Mouse (Mus musculus) ES-E14 (cell line): ENCODE results near the gene Mdm1. TPM values are rescaled to one million over a fixed set of nuclear protein-coding genes. Genes with fewer than 3 reads are reported as not detected.

Experiments used
- DNase-seq: peaks from one replicate; pipeline ENCODE4 v3.0.0-alpha.2; 2013; ENCODE audit warnings: low read depth, low spot score
- H3K27ac ChIP-seq: 2 replicates; pipeline ENCODE4 v1.5.1; 2012; ENCODE audit warnings: low read depth, mild to moderate bottlenecking, low read length, moderate library complexity, mixed read lengths; ENCODE audit not compliant: poor library complexity, insufficient read depth, severe bottlenecking
- H3K36me3 ChIP-seq: 2 replicates; pipeline ENCODE4 v1.6.1; 2012; ENCODE audit warnings: mild to moderate bottlenecking, low read length, moderate library complexity, mixed read lengths; ENCODE audit not compliant: control insufficient read depth, poor library complexity, insufficient read depth, severe bottlenecking
- H3K4me1 ChIP-seq, 2 experiments: fragments of 150-350 bp in 1 of 2; sonication (generic) in 1 of 2; 2 replicates each; pipeline ENCODE4 v1.6.1; 2012; ENCODE audit warnings: low read length in 2 of 2, mild to moderate bottlenecking in 1 of 2, mixed read lengths in 1 of 2; ENCODE audit not compliant: control insufficient read depth in 2 of 2, insufficient read depth in 2 of 2, poor library complexity in 1 of 2
- H3K4me3 ChIP-seq, 2 experiments: fragments of 150-350 bp in 1 of 2; sonication (generic) in 1 of 2; 2 replicates each; pipeline ENCODE4 v1.5.1; 2012; ENCODE audit warnings: low read length in 2 of 2, low read depth in 1 of 2, mild to moderate bottlenecking in 1 of 2, mixed read lengths in 1 of 2; ENCODE audit not compliant: insufficient read depth in 1 of 2, poor library complexity in 1 of 2, severe bottlenecking in 1 of 2
- H3K9ac ChIP-seq: 2 replicates; pipeline ENCODE4 v1.6.1; 2012; ENCODE audit warnings: low read depth, mild to moderate bottlenecking, low read length, mixed read lengths; ENCODE audit not compliant: poor library complexity, insufficient read depth, severe bottlenecking
- H3K9me3 ChIP-seq: fragments of 150-350 bp; sonication (generic); 2 replicates; pipeline ENCODE4 v1.6.1; 2012; ENCODE audit warnings: low read depth, mild to moderate bottlenecking, low read length; ENCODE audit not compliant: control insufficient read depth, insufficient read depth
- CHD2 ChIP-seq: IDR thresholded peaks from 2 replicates; pipeline ENCODE4 v1.6.1; 2014; ENCODE audit warnings: mild to moderate bottlenecking, low read depth, low read length, inconsistent platforms
- HCFC1 ChIP-seq: IDR thresholded peaks from 2 replicates; pipeline ENCODE4 v1.6.1; 2012; ENCODE audit warnings: low read length, inconsistent platforms, borderline replicate concordance; ENCODE audit not compliant: insufficient read depth
- MAFK ChIP-seq: IDR thresholded peaks from 2 replicates; pipeline ENCODE4 v1.6.1; 2014; ENCODE audit warnings: mild to moderate bottlenecking, low read depth, low read length, inconsistent platforms; ENCODE audit not compliant: insufficient read depth
- ZC3H11A ChIP-seq: IDR thresholded peaks from 2 replicates; pipeline ENCODE4 v1.6.1; 2012; ENCODE audit warnings: low read depth, mild to moderate bottlenecking, inconsistent platforms, low read length, borderline replicate concordance
- ZNF384 ChIP-seq: IDR thresholded peaks from 2 replicates; pipeline ENCODE4 v1.6.1; 2012; ENCODE audit warnings: low read depth, low read length, inconsistent platforms
- in situ Hi-C, 2 experiments: fragments of 600-800 bp; cut with MboI; formaldehyde crosslinking; loops; one replicate each; pipeline ENCODE4 v1.15.1; 2025; ENCODE audit warnings: low sequenced_read_pairs in 2 of 2, inconsistent platforms in 1 of 2; ENCODE audit not compliant: unreplicated experiment in 2 of 2
- total RNA-seq: library from RNA; depleted of rRNA; stranded (reverse); fragments of 300-350 nt; gene quantifications from 2 replicates; pipeline ENCODE4 v1.2.3, GENCODE M21; 2012

Mdm1 gene
- total RNA-seq, 1 experiment, result 15.5 TPM

DNA sequence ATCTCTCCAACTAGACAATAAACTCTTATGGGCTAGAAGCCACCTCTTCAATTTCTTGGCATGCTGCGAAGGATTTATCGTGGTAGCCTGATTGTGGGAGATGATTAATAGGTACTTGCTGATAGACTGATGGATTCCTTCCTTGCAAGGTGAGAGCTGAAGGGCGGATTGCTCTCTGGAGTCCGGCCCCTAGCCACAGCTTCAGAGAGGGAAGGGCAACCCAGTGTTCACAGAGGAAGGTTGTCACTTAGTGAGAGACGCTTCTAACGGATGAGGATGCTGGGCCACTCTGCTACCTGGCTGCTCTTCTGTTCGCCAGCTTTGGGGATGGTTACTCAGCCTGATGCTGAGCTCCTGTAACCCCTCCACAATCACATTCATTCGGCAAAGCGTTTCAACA, 34.6 kb upstream of the Mdm1 start:
- in situ Hi-C loops, result no loop called here
- TF ChIP-seq CHD2 (no peak), MAFK (no peak), ZC3H11A (no peak), ZNF384 (no peak), HCFC1 (no peak)
- DNase-seq, result no peak

DNA sequence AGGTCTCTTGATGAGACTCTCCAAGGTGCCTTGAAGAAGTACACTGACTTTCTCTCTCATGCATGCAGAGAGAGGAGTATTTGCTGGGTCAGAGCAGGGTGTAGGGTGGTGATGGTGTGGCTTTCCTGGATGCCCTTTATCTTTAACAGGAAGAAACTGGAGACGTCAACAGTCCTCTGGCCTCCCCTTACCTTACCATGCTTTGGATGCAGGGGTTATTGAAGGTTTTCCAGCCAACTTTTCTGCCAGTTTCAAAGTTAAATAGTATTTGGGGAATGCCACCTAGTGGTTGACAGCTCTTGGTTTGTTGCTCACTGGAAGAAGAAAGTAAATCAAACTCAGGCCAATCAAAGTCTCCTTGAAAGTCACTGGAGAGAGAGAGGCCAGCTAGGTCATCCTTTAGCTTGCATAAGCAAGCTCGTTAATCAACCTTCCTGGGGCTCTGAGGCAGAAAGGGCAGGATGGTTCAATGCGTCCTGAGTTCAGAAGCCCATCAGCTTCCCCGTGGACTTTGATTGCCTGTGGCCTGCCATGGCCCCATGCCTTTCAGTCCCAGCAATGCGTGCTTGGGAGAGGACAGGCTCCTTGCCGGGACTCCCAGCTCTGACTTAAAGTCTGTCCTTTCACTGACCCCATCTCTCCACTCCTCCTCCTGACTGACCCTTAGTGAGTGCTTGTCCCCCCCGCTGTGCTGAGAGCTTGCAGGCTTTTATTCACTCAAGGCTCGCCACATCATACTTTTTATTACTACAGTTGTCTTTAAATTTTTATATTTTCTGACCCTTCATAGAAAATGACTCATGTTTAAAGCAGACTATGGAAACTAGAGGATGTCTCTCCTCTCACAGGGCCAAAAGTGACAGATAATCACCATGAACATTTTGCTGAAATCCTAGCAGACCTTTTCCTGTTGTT, 31.3 kb upstream of the Mdm1 start:
- Histone ChIP-seq H3K9me3 (no peaks in the 10 kb centered on the region), H3K27ac (no peak overlapping the region), H3K9ac (no peak overlapping the region), H3K4me3 (no peak overlapping the region), H3K4me1 (peaks cover 2 to 4% of the 10 kb centered on the region in 2 experiments; a peak in 2 of 4 replicates), H3K36me3 (no peaks in the 10 kb centered on the region)
- in situ Hi-C loops, result no loop called here
- TF ChIP-seq MAFK (no peak), ZC3H11A (no peak), CHD2 (no peak), HCFC1 (no peak), ZNF384 (no peak)
- no peak for DNase-seq

More for the DNA sequence above, 34.6 kb upstream of the Mdm1 start:
- Histone ChIP-seq H3K4me1 (peaks cover 2% of the 10 kb centered on the region in 2 experiments; a peak in 2 of 4 replicates), H3K9me3 (no peaks in the 10 kb centered on the region), H3K9ac (no peak overlapping the region), H3K27ac (no peak overlapping the region), H3K36me3 (no peaks in the 10 kb centered on the region), H3K4me3 (no peak overlapping the region)

DNA sequence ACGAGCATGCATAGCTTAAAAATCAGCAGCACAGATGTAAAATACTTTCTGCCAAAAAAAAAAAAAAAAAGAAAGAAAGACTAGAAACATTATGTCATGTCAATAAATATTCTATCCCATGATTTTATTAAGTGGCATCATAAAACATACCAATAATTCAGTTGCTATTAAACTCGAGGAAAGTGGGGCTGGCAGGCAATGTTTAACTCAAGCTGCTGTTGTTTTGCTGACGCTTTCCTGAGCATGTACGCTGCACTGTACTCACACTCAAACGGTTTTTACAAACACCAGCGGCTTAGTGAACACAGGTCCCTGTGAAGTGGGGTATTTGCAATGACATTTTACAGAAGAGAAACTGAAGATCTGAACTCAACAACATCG, 30.7 kb upstream of the Mdm1 start:
- Histone ChIP-seq H3K4me3 (no peak overlapping the region), H3K36me3 (no peaks in the 10 kb centered on the region), H3K27ac (no peak overlapping the region), H3K9me3 (no peaks in the 10 kb centered on the region), H3K4me1 (peaks cover 2 to 4% of the 10 kb centered on the region in 2 experiments; a peak in 2 of 4 replicates), H3K9ac (no peak overlapping the region)
- DNase-seq, result no peak
- in situ Hi-C loops, result no loop called here
- TF ChIP-seq HCFC1, result no peak
- TF ChIP-seq ZC3H11A, result no peak
- no peak for TF ChIP-seq ZNF384
- no peak for TF ChIP-seq CHD2
- TF ChIP-seq MAFK, result no peak

- H3K4me3 ChIP-seq, result no peak overlapping the region
- no peak for TF ChIP-seq HCFC1
- no peak for TF ChIP-seq ZNF384
- no peak for TF ChIP-seq CHD2
- no peak for TF ChIP-seq ZC3H11A
- no peak for TF ChIP-seq MAFK
- no peaks in the 10 kb centered on the region for H3K9me3 ChIP-seq
- DNase-seq, result no peak
- H3K9ac ChIP-seq, result no peak overlapping the region
- in situ Hi-C loops, result no loop called here
- no peak overlapping the region for H3K27ac ChIP-seq
- H3K4me1 ChIP-seq, result peaks cover 2 to 4% of the 10 kb centered on the region in 2 experiments; a peak in 2 of 4 replicates
- no peaks in the 10 kb centered on the region for H3K36me3 ChIP-seq
Measured at GRCm38 (mm10) chr10:118111621-118112020, 30.0 kb upstream of the Mdm1 start.
